Mouse (Mus musculus): ENCODE data around the gene Ralgps1. TPM values are rescaled to one million over a fixed set of nuclear protein-coding genes. Genes with fewer than 3 reads are reported as not detected.
A peak's percentile ranks its signal among the peaks of the same experiment; 100 is the strongest.

Ralgps1 gene
- total and polyA plus RNA-seq, 2 experiments from 2014 or later = 20.7 to 69.9 TPM

DNA sequence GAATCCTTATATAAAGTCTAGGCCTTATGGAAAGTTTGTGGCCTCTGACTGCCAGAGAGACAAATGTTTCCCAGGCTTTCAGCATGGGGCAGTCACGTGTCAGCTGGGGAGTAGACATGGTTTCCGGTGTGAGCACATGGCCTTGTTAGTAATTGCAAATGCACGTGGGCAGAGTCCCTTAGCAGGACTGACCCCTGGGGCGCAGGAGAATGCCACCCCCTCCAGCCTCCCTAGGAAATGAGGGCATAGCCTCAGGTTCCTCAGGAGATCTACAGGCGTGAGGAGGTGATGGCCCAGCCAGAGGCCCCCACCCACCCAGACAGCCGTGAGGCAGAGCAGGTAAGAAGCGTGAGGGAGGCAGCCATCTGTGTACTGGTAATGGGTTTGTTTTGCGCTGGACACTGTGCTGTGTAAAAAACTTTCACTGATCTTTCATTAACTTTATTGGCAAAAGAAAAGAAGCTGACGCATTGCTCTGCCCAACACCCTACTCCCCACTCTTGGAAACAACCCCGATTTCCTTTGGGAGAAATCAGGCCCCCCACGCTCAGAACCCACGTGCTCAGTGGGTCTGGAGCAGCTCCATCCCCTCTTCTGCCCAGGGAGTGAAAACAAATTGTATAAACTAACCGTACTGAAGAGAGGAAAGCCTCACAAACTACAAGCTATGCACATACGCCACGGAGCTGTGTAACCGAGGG, 191.2 kb downstream of the Ralgps1 start:
- Histone ChIP-seq H3K4me3 (ENCODE audit: low read length) (no peak overlapping the region), H3K9me3 (ENCODE audit: low read length) (no peaks in the 10 kb centered on the region), H3K36me3 (ENCODE audit: insufficient read depth, low read length) (no peaks in the 10 kb centered on the region), H3K4me1 (ENCODE audit: insufficient read depth, low read length) (peaks cover 27% of the 10 kb centered on the region), H3K27me3 (ENCODE audit: insufficient read depth, low read length) (no peaks in the 10 kb centered on the region), H3K27ac (0 out of 2 replicates have a peak overlapping the region, but pooled peaks have one; percentile 12), H3K4me2 (ENCODE audit: low read depth, low read length) (no peak overlapping the region), H3K9ac (replicated peaks; ENCODE audit: low read length) (no peak overlapping the region)
- no peak for TF ChIP-seq CTCF (IDR thresholded peaks at IDR 0.05; ENCODE audit: low read depth)
- ATAC-seq (0 out of 2 replicates have a peak, but pooled peaks have one; percentile 5), DNase-seq (ENCODE audit: low spot score) (peak; percentile 28)
- 29% methylated on average over 16 of the region's 16 CpGs for WGBS

DNA sequence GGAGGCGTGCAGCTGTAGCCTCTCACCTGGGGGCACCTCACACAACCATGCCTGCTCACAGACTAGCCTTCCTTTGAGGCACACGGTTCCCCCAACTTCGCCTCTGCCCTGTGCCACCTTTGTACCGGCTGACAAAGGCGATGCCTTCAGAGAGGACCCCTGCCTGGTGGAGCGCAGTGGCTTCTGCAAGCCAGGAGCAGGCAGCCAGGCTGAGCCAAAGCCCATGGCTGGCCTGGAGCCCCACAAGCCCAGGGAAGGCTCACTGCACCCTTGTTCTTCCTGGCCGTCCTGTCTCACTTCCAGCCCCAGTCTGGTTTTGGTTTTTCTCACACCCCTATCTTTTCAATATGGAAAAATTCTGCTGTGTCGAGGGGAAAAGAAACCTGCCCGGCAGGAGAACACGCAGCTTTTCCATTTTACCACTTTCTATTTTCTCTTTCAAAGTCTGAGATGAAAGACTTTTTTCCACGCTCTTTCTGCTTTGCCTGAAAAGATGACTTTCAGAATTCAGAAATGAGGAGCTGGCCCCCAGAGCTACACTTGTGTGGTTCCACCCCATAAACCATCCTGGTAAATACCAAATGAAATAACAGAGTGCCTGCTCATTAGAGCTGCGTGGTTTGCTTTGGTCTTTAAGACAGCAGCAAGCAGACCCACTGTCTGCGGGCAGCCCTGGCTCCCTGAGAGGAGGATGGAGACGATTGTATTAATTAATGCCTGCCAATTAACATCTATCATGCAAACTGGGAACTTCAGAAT, 191.9 kb downstream of the Ralgps1 start:
- Histone ChIP-seq H3K9me3 (ENCODE audit: low read length) (no peaks in the 10 kb centered on the region), H3K4me1 (ENCODE audit: insufficient read depth, low read length) (peaks cover 27% of the 10 kb centered on the region), H3K4me3 (ENCODE audit: low read length) (no peak overlapping the region), H3K27me3 (ENCODE audit: insufficient read depth, low read length) (no peaks in the 10 kb centered on the region), H3K4me2 (ENCODE audit: low read depth, low read length) (no peak overlapping the region), H3K27ac (peak overlapping the region; percentile 56; the same call in 1 of the 2 replicates), H3K36me3 (ENCODE audit: insufficient read depth, low read length) (no peaks in the 10 kb centered on the region), H3K9ac (replicated peaks; ENCODE audit: low read length) (no peak overlapping the region)
- peak; percentile 37 for DNase-seq (ENCODE audit: low spot score)
- 31% methylated on average over 14 of the region's 14 CpGs for WGBS
- no peak for ATAC-seq
- no peak for TF ChIP-seq CTCF (IDR thresholded peaks at IDR 0.05; ENCODE audit: low read depth)

DNA sequence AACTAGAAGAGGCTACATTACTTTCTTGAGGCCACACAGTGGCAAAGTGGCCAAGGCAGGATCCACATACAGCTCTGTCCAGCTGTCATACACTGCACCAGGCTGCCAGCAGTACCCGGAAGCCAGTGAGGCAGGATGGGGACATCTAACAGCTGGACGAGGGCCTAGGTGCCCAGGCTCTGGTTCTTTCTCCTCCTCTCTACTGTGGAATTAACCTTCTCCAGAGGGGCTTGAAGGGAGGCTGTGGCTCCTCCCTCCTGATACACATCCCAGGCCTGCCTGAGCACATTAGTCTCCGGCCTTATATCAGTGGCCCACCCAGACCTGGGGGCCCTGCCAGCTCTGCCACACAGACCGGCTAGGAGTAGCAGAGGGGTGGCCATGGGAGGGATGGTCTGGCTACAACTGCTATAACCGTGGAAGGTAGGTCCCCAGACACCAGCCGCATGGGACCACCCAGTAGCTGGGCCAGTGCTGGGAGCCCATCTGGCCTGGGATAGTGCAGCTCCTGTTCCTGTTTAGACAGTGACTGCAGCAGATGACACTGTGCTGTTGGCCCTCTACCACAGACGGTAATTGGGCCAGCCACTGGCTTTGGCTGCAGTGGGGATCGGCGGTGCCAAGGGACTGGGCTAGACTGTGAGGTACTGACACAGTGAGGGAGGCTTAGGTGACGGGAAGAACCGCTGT, 192.9 kb downstream of the Ralgps1 start:
- WGBS = 42% methylated on average over 11 of the region's 11 CpGs
- Histone ChIP-seq H3K9ac (replicated peaks; ENCODE audit: low read length) (no peak overlapping the region), H3K27ac (peak overlapping the region; percentile 56; the same call in 1 of the 2 replicates)

DNA sequence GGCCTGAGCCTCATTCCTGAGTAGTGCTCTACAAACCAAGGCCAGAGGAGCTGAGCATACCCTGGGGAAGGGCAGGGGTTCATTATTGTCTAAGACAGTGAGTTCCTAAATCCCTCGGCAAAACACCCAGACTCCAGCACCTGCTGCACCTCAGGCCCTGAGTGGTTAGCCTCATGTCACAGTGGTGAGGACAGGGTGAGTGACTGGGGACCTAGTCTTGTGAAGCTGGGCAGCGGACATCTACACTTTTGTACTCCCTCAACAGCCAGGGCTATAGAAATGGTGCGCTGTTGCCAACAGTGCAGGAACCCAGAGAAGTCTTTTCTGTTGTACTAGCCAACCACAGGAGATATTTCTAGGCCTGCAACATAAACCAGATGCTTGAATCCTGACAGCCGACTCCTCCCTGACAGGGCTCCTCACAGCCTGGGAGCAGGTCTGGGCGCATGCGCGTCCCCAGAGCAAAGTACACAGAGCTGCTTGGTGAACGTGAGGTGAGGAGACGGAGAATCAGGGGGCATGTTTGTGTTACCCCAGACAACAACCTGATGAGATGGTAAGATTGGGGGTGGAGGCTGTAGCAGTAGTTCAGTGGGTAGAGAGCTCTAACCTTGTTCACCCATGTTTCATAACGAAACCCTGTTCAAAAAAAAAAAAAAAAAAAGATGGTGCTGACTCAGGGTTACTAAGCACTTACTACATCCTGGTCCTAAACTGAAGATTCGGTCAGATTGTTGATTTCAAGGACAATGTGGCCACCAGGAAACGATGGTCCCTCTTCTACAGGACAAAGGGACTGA, 193.6 kb downstream of the Ralgps1 start:
- Histone ChIP-seq H3K9ac (replicated peaks; ENCODE audit: low read length) (no peak overlapping the region), H3K27ac (peak overlapping the region; percentile 56; the same call in 1 of the 2 replicates), H3K27me3 (ENCODE audit: insufficient read depth, low read length) (no peaks in the 10 kb centered on the region), H3K4me3 (ENCODE audit: low read length) (no peak overlapping the region), H3K4me2 (ENCODE audit: low read depth, low read length) (no peak overlapping the region), H3K36me3 (ENCODE audit: insufficient read depth, low read length) (peaks cover 4% of the 10 kb centered on the region; the same call in 1 of the 2 replicates), H3K4me1 (ENCODE audit: insufficient read depth, low read length) (peaks cover 27% of the 10 kb centered on the region), H3K9me3 (ENCODE audit: low read length) (no peaks in the 10 kb centered on the region)
- no peak for TF ChIP-seq CTCF (IDR thresholded peaks at IDR 0.05; ENCODE audit: low read depth)
- WGBS = 84% methylated on average over 12 of the region's 12 CpGs
- DNase-seq (ENCODE audit: low spot score) = no peak
- no peak for ATAC-seq

More for the DNA sequence above, 192.9 kb downstream of the Ralgps1 start:
- no peaks in the 10 kb centered on the region for H3K9me3 ChIP-seq (ENCODE audit: low read length)
- TF ChIP-seq CTCF (IDR thresholded peaks at IDR 0.05; ENCODE audit: low read depth) = no peak
- peaks cover 27% of the 10 kb centered on the region for H3K4me1 ChIP-seq (ENCODE audit: insufficient read depth, low read length)
- H3K36me3 ChIP-seq (ENCODE audit: insufficient read depth, low read length) = no peaks in the 10 kb centered on the region
- DNase-seq (ENCODE audit: low spot score) (peak; percentile 71), ATAC-seq (peak; percentile 89)
- H3K4me2 ChIP-seq (ENCODE audit: low read depth, low read length) = no peak overlapping the region
- no peaks in the 10 kb centered on the region for H3K27me3 ChIP-seq (ENCODE audit: insufficient read depth, low read length)
- H3K4me3 ChIP-seq (ENCODE audit: low read length) = no peak overlapping the region

DNA sequence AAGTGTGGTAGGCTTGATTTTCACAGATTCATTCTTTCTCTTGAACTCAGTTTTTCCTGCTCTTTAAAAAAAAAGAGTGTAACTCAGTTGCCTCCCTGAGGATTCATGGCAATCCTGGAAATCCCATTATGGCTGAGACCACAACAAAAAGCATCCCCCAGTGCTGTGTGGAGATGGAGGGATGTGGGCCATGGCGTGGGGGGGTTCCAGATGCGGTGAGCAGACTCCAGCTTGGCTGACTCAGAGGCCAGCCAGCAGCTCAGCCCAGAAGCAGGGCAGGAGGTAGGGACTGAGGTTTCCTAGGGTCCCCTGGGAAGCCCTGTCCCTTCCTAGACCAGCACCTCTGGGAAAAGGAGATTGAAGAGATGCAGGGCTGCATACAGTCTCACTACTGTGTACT, 194.4 kb downstream of the Ralgps1 start:
- H3K27ac ChIP-seq = no peak overlapping the region
- peaks cover 27% of the 10 kb centered on the region for H3K4me1 ChIP-seq (ENCODE audit: insufficient read depth, low read length)
- H3K27me3 ChIP-seq (ENCODE audit: insufficient read depth, low read length) = no peaks in the 10 kb centered on the region
- 57% methylated on average over 2 of the region's 2 CpGs for WGBS
- DNase-seq (ENCODE audit: low spot score) = no peak
- no peak for ATAC-seq
- no peak for TF ChIP-seq CTCF (IDR thresholded peaks at IDR 0.05; ENCODE audit: low read depth)
- H3K4me2 ChIP-seq (ENCODE audit: low read depth, low read length) = no peak overlapping the region
- peaks cover 11% of the 10 kb centered on the region; the same call in 1 of the 2 replicates for H3K36me3 ChIP-seq (ENCODE audit: insufficient read depth, low read length)
- H3K4me3 ChIP-seq (ENCODE audit: low read length) = no peak overlapping the region
- no peak overlapping the region for H3K9ac ChIP-seq (replicated peaks; ENCODE audit: low read length)
- no peaks in the 10 kb centered on the region for H3K9me3 ChIP-seq (ENCODE audit: low read length)

DNA sequence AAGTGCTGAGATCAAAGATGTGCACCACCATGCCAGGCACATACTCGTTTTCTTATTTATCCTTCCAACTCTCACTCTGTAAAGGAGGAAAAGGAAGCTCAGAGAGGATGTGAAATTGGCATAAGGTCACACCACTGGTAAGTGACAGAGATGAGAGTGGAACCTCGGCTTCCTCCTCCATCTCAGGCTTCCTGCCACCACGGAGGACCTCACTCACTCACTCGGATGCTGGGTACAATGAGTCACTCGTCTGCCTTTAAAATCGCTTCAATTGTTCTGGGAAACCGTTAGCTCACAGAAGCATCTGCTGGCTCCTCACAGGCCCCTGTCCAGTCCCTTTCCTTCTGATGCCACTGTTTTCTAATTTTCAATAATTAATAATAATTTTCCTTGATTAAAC, 194.8 kb downstream of the Ralgps1 start:
- Histone ChIP-seq H3K9ac (replicated peaks; ENCODE audit: low read length) (no peak overlapping the region), H3K27me3 (ENCODE audit: insufficient read depth, low read length) (no peaks in the 10 kb centered on the region), H3K4me1 (ENCODE audit: insufficient read depth, low read length) (peaks cover 27% of the 10 kb centered on the region), H3K4me3 (ENCODE audit: low read length) (no peak overlapping the region), H3K27ac (no peak overlapping the region), H3K9me3 (ENCODE audit: low read length) (no peaks in the 10 kb centered on the region), H3K4me2 (ENCODE audit: low read depth, low read length) (no peak overlapping the region), H3K36me3 (ENCODE audit: insufficient read depth, low read length) (peaks cover 12% of the 10 kb centered on the region; the same call in 1 of the 2 replicates)
- DNase-seq (ENCODE audit: low spot score) (no peak), ATAC-seq (no peak)
- 47% methylated on average over 7 of the region's 7 CpGs for WGBS
- TF ChIP-seq CTCF (IDR thresholded peaks at IDR 0.05; ENCODE audit: low read depth) = no peak
